Mouse (Mus musculus) neural tube, embryonic 15.5 days (tissue): ENCODE data around the gene Rsph6a. TPM values are rescaled to one million over a fixed set of nuclear protein-coding genes. Genes with fewer than 3 reads are reported as not detected.
"Not testable (repeated sequence)": the region's sequence is repeated elsewhere in the genome, so short reads cannot be mapped to it uniquely, and the experiment has no call there.

Experiments used
- ATAC-seq: fragments of 200-750 bp; cut with Nextera tagmentation; 2 replicates; pipeline ENCODE4 v1.8.0; 2017; ENCODE audit warnings: mild to moderate bottlenecking, moderate TSS enrichment, moderate library complexity; ENCODE audit not compliant: low FRiP score
- H3K27ac ChIP-seq: fragments of 300-500 bp; sonication (generic); replicated peaks from 2 replicates; pipeline ENCODE4 v1.5.1; 2015; ENCODE audit warnings: mild to moderate bottlenecking, inconsistent platforms
- H3K27me3 ChIP-seq: fragments of 300-500 bp; sonication (generic); replicated peaks from 2 replicates; pipeline ENCODE4 v1.6.1; 2015; ENCODE audit warnings: inconsistent platforms
- H3K36me3 ChIP-seq: fragments of 300-500 bp; sonication (generic); 2 replicates; pipeline ENCODE4 v1.6.1; 2015; ENCODE audit warnings: inconsistent platforms
- H3K4me1 ChIP-seq: fragments of 300-500 bp; sonication (generic); 2 replicates; pipeline ENCODE4 v1.6.1; 2015; ENCODE audit warnings: inconsistent platforms
- H3K4me2 ChIP-seq: fragments of 300-500 bp; sonication (generic); 2 replicates; pipeline ENCODE4 v1.6.1; 2015; ENCODE audit warnings: inconsistent platforms, mild to moderate bottlenecking, moderate library complexity
- H3K4me3 ChIP-seq: fragments of 300-500 bp; sonication (generic); replicated peaks from 2 replicates; pipeline ENCODE4 v1.5.1; 2015; ENCODE audit warnings: mild to moderate bottlenecking, inconsistent platforms
- H3K9ac ChIP-seq: fragments of 300-500 bp; sonication (generic); replicated peaks from 2 replicates; pipeline ENCODE4 v1.6.1; 2015; ENCODE audit warnings: mild to moderate bottlenecking, inconsistent platforms
- H3K9me3 ChIP-seq: fragments of 300-500 bp; sonication (generic); replicated peaks from 2 replicates; pipeline ENCODE4 v1.6.1; 2016; ENCODE audit warnings: inconsistent platforms
- WGBS: fragments of 180-500 bp; shearing (Covaris S2); methylation state at CpG from one replicate; pipeline ENCODE4 v1.1.7; 2015; ENCODE audit warnings: mixed read lengths; 5-methylcytosine and 5-hydroxymethylcytosine counted together
- polyA plus RNA-seq: library from polyadenylated mRNA; unstranded; fragments of >200 nt; fragmentation: Nextera tagmentation; extraction: Ambion mirVana; gene quantifications from 2 replicates; pipeline ENCODE4 v1.2.1, GENCODE M21; 2015

The Rsph6a gene
- polyA plus RNA-seq, 1 experiment from 2014 or later: 0.24 TPM

DNA sequence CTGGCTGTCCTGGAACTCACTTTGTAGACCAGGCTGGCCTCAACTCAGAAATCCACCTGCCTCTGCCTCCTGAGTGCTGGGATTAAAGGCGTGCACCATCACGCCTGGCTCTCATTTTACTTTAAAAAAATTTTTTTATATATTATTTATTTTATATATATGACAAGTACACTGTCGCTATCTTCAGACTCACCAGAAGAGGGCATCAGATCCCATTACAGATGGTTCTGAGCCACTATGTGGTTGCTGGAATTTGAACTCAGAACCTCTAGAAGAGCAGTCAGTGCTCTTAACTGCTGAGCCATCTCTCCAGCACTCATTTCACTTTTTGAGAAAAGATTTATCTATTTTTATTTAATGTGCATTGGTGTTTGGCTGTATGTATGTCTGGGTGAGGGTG lies 16.5 kb downstream of the Rsph6a start:
- peaks cover 14% of the 10 kb centered on the region for H3K27me3 ChIP-seq
- not testable (repeated sequence) for H3K4me1 ChIP-seq, H3K9ac ChIP-seq, H3K4me2 ChIP-seq, H3K36me3 ChIP-seq, H3K27ac ChIP-seq, H3K4me3 ChIP-seq, H3K9me3 ChIP-seq, ATAC-seq
- 63% methylated on average over 3 of the region's 3 CpGs for WGBS

DNA sequence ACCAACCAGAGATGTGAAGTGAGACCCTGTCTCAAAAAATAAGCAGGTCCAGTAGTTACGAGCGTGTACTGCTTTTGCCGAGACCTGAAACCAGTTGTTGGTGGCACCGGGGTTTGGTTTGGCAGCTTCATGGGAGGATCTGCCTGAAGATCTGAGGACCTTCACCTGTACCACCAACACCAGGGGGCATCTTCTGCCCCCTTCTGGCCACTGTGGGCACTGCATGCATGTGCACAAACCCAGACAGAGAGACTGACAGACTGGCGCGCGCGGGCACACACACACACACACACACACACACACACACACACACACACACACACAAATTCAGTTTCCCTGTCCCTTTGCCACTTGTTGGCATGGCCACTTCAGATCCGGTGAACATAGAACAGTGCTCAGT lies 19.0 kb downstream of the Rsph6a start:
- peaks cover 6% of the 10 kb centered on the region for H3K36me3 ChIP-seq
- no peak overlapping the region for H3K9ac ChIP-seq
- no peaks in the 10 kb centered on the region for H3K9me3 ChIP-seq
- no peak overlapping the region for H3K4me3 ChIP-seq
- 67% methylated on average over 9 of the region's 9 CpGs for WGBS
- no peaks in the 10 kb centered on the region for H3K27me3 ChIP-seq
- no peak overlapping the region for H3K27ac ChIP-seq
- H3K4me1 ChIP-seq: peaks cover 25% of the 10 kb centered on the region
- no peak overlapping the region for H3K4me2 ChIP-seq
- ATAC-seq: no peak

GRCm38 (mm10) chr7:19074494-19074893 lies 20.0 kb downstream of the Rsph6a start:
- WGBS: 95% methylated on average over 6 of the region's 6 CpGs
- H3K4me2 ChIP-seq: no peak overlapping the region
- H3K9me3 ChIP-seq: no peaks in the 10 kb centered on the region
- peaks cover 16% of the 10 kb centered on the region for H3K36me3 ChIP-seq
- peaks cover 25% of the 10 kb centered on the region for H3K4me1 ChIP-seq
- no peak overlapping the region for H3K27ac ChIP-seq
- H3K27me3 ChIP-seq: no peaks in the 10 kb centered on the region
- no peak overlapping the region for H3K4me3 ChIP-seq
- H3K9ac ChIP-seq: no peak overlapping the region
- no peak for ATAC-seq

- ATAC-seq: peak; percentile 7; the same call in 1 of the 2 replicates
- Histone ChIP-seq H3K4me1 (peaks cover 25% of the 10 kb centered on the region), H3K27me3 (no peaks in the 10 kb centered on the region), H3K27ac (peak overlapping the region; percentile 64), H3K36me3 (peaks cover 23% of the 10 kb centered on the region), H3K9me3 (no peaks in the 10 kb centered on the region), H3K9ac (peak overlapping the region; percentile 42), H3K4me3 (peak overlapping the region; percentile 96), H3K4me2 (peak overlapping the region; percentile 94)
- WGBS: 72% methylated on average over 5 of the region's 5 CpGs
Observed at GRCm38 (mm10) chr7:19075231-19075630, 20.7 kb downstream of the Rsph6a start.

DNA sequence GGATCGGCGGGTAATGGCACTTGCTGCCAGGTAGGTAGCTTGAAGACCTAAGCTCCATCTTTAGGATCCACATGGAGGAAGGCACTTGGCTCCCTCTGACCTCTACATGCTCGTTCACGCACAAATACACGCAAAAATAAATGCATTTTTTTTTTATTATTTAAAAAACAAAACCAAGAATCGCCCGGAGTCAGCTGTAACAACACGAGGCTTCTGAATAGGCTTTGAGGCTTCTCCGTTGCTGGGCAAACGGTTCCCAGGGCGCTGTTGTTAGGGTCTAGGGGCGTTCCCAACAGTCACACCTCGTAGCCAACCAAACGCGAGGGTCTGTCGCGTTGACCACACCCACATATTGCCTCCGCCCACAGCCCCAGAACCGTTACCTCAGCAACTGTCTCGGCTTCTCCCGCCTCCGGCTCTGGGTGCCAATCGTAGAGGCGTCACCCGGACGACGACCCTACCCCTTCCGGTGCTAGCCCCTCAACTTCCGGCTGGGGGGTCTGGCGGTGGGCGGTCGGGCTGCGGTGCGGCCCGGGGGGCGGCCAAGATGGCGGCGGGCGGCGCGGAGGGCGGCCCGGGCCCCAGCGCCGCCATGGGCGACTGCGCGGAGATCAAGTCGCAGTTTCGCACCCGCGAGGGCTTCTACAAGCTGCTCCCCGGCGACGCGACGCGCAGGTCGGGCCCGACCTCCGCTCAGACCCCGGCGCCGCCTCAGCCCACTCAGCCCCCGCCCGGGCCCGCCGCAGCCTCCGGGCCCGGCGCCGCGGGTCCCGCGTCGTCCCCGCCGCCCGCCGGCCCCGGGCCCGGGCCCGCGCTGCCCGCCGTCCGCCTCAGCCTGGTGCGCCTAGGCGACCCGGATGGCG lies 21.5 kb downstream of the Rsph6a start, which contains the start of gene Dmwd:
TSS of gene Dmwd (plus strand) at position 505 of the 863 bp plus-strand sequence.
- under 1% methylated on average over 76 of the region's 91 CpGs for WGBS
- Histone ChIP-seq H3K9me3 (no peaks in the 10 kb centered on the region), H3K27me3 (no peaks in the 10 kb centered on the region), H3K9ac (peak within 1 kb of the TSS; percentile 100), H3K36me3 (peaks cover 31% of the 10 kb centered on the region), H3K4me3 (peak within 1 kb of the TSS; percentile 96), H3K4me1 (peaks cover 25% of the 10 kb centered on the region), H3K27ac (peak within 1 kb of the TSS; percentile 81), H3K4me2 (peak within 1 kb of the TSS; percentile 94)
- peak; percentile 98 for ATAC-seq

DNA sequence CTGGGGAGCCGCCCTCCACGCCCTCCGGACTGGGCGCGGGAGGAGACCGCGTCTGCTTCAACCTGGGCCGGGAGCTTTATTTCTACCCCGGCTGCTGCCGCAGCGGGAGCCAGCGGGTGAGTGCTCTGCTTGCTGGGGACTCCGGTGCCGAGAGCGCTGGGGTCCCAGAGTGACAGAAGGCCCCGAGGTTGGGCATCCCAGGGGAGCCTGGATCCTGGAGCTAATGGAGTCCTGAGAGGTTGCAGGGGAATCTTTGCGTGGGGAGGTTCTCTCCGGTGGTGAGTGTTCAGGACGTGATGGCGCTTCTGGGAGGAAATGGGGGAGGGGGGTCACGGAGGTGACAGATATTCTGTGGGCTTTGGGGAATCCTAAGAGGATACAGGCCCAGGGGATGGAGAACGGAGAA lies 22.1 kb downstream of the Rsph6a start:
- Histone ChIP-seq H3K4me2 (peak overlapping the region; percentile 94), H3K4me1 (peaks cover 29% of the 10 kb centered on the region), H3K9me3 (no peaks in the 10 kb centered on the region), H3K36me3 (peaks cover 37% of the 10 kb centered on the region), H3K27me3 (no peaks in the 10 kb centered on the region), H3K27ac (peak overlapping the region; percentile 81), H3K9ac (peak overlapping the region; percentile 100), H3K4me3 (peak overlapping the region; percentile 96)
- WGBS: under 1% methylated on average over 21 of the region's 22 CpGs
- ATAC-seq: no peak

DNA sequence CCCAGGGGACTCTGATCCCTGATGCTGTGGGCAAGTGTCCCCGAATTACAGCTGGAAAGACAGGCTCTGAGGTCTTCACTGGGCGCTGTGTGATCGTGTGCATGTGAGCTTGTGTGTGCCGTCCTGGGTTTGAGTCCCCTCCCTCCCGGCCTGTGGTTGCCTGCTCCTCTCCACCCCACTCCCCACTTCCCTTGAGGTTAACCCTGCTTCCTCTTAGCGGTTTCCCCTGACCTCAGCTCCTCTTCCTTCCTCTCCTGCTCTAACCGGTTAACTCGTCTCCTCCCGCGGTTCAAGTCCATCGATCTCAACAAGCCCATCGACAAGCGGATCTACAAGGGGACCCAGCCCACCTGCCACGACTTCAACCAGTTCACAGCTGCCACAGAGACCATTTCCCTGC lies 23.3 kb downstream of the Rsph6a start:
- H3K27ac ChIP-seq: no peak overlapping the region
- peak overlapping the region; percentile 94 for H3K4me2 ChIP-seq
- no peak for ATAC-seq
- no peaks in the 10 kb centered on the region for H3K9me3 ChIP-seq
- H3K27me3 ChIP-seq: no peaks in the 10 kb centered on the region
- peak overlapping the region; percentile 100; the same call in 1 of the 2 replicates for H3K9ac ChIP-seq
- H3K36me3 ChIP-seq: peaks cover 49% of the 10 kb centered on the region
- WGBS: 86% methylated on average over 14 of the region's 14 CpGs
- peaks cover 39% of the 10 kb centered on the region for H3K4me1 ChIP-seq
- peak overlapping the region; percentile 96 for H3K4me3 ChIP-seq

DNA sequence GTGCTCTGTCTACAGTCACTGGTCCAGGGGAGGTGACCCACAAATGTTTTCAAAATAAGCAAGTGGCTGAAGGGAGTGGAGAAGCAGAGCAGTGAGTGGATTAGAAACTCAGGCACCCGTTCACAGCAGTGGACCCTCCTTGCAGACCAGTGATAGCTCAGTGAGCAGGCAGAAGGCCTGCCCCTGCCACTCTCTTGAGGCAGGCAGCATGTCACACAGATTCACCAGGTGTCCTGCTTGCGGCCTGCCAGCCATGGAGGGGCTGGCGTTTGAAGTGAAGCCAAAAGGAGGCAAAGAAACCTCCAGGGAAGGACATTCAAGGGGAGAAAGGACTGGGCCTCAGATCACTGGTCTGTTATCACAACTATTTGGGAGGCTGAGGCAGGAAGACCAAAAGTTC lies 24.2 kb downstream of the Rsph6a start:
- 92% methylated on average over 3 of the region's 3 CpGs for WGBS
- no peaks in the 10 kb centered on the region for H3K9me3 ChIP-seq
- peaks cover 55% of the 10 kb centered on the region for H3K36me3 ChIP-seq

DNA sequence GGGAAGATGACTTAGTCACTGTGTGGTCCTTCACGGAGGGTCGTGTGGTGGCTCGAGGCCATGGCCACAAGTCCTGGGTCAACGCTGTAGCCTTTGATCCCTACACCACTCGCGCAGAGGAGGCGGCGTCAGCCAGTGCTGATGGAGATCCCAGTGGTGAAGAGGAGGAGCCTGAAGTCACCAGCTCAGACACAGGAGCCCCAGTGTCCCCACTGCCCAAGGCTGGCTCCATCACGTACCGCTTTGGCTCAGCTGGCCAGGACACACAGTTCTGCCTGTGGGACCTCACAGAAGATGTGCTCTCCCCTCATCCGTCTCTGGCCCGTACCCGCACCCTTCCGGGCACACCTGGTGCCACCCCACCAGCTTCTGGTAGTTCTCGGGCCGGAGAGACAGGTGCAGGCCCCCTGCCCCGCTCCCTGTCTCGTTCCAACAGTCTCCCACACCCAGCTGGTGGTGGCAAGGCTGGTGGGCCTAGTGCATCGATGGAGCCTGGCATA lies 26.0 kb downstream of the Rsph6a start:
- 87% methylated on average over 19 of the region's 19 CpGs for WGBS
- H3K27me3 ChIP-seq: no peaks in the 10 kb centered on the region
- ATAC-seq: no peak
- H3K9me3 ChIP-seq: no peaks in the 10 kb centered on the region
- no peak overlapping the region for H3K4me3 ChIP-seq
- no peak overlapping the region for H3K9ac ChIP-seq
- no peak overlapping the region for H3K27ac ChIP-seq
- peaks cover 57% of the 10 kb centered on the region for H3K36me3 ChIP-seq
- H3K4me2 ChIP-seq: no peak overlapping the region
- H3K4me1 ChIP-seq: peaks cover 59% of the 10 kb centered on the region

More for the DNA sequence above, 24.2 kb downstream of the Rsph6a start:
- no peak for ATAC-seq
- Histone ChIP-seq H3K4me1 (peaks cover 49% of the 10 kb centered on the region), H3K4me2 (no peak overlapping the region), H3K4me3 (no peak overlapping the region), H3K27me3 (no peaks in the 10 kb centered on the region), H3K27ac (no peak overlapping the region), H3K9ac (no peak overlapping the region)

GRCm38 (mm10) chr7:19082171-19082570 lies 27.7 kb downstream of the Rsph6a start:
- H3K4me1 ChIP-seq: peaks cover 60% of the 10 kb centered on the region
- ATAC-seq: no peak
- H3K9ac ChIP-seq: no peak overlapping the region
- no peaks in the 10 kb centered on the region for H3K9me3 ChIP-seq
- H3K27me3 ChIP-seq: no peaks in the 10 kb centered on the region
- peaks cover 59% of the 10 kb centered on the region for H3K36me3 ChIP-seq
- no peak overlapping the region for H3K27ac ChIP-seq
- WGBS: 83% methylated on average over 4 of the region's 4 CpGs
- no peak overlapping the region for H3K4me2 ChIP-seq
- H3K4me3 ChIP-seq: no peak overlapping the region

DNA sequence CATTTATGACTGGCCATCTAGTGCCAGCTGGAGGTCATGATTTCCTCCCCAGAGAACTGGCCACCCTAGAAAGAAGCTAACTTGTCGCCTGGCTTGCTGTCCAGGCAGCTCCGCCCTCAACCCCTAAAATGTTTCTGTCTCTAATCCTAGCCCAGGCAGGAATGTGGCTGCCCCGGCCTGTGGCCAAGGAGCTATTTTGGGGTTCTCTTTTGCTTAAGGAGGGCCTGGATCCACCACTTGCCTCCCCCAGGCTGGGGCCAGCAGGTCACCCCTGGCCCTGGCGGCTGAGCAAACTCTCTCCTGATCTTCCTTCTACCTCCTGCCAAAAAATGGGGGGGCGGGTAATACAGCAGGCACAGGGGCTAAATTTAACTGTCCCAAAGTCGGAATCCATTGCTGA lies 28.6 kb downstream of the Rsph6a start:
- H3K27me3 ChIP-seq: no peaks in the 10 kb centered on the region
- no peak overlapping the region for H3K4me3 ChIP-seq
- H3K9ac ChIP-seq: no peak overlapping the region
- 59% methylated on average over 6 of the region's 6 CpGs for WGBS
- H3K4me2 ChIP-seq: no peak overlapping the region
- H3K4me1 ChIP-seq: peaks cover 51% of the 10 kb centered on the region
- peaks cover 66% of the 10 kb centered on the region for H3K36me3 ChIP-seq
- H3K27ac ChIP-seq: no peak overlapping the region
- ATAC-seq: no peak
- H3K9me3 ChIP-seq: no peaks in the 10 kb centered on the region

DNA sequence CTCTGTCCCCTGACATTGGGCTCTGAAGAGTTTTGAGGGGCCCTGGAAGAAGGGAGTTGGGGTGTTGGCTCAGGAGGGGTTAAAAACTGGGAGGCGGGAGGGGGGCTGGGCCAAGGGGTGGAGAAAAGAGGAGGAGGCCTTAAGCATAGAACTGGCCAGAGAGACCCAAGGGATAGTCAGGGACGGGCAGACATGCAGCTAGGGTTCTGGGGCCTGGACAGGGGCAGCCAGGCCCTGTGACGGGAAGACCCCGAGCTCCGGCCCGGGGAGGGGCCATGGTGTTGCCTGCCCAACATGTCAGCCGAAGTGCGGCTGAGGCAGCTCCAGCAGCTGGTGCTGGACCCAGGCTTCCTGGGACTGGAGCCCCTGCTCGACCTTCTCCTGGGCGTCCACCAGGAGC lies 29.2 kb downstream of the Rsph6a start, which contains the start of gene Dmpk:
TSS of gene Dmpk (plus strand) at position 149 of the 400 bp plus-strand sequence.
- Histone ChIP-seq H3K27me3 (no peaks in the 10 kb centered on the region), H3K9me3 (no peaks in the 10 kb centered on the region), H3K4me1 (peaks cover 46% of the 10 kb centered on the region), H3K36me3 (peaks cover 64% of the 10 kb centered on the region), H3K27ac (no peak within 1 kb of the TSS), H3K4me3 (peak within 1 kb of the TSS; percentile 15), H3K4me2 (peak within 1 kb of the TSS; percentile 40), H3K9ac (0 out of 2 replicates have a peak within 1 kb of the TSS, but pooled peaks have one; percentile 20)
- no peak for ATAC-seq
- WGBS: 55% methylated on average over 10 of the region's 10 CpGs
